Mouse (Mus musculus): ENCODE data around the gene Acp2. TPM values are rescaled to one million over a fixed set of nuclear protein-coding genes. Genes with fewer than 3 reads are reported as not detected.

Gene Acp2
- polyA plus RNA-seq, 1 experiment from 2014 or later, result 38.3 TPM

DNA sequence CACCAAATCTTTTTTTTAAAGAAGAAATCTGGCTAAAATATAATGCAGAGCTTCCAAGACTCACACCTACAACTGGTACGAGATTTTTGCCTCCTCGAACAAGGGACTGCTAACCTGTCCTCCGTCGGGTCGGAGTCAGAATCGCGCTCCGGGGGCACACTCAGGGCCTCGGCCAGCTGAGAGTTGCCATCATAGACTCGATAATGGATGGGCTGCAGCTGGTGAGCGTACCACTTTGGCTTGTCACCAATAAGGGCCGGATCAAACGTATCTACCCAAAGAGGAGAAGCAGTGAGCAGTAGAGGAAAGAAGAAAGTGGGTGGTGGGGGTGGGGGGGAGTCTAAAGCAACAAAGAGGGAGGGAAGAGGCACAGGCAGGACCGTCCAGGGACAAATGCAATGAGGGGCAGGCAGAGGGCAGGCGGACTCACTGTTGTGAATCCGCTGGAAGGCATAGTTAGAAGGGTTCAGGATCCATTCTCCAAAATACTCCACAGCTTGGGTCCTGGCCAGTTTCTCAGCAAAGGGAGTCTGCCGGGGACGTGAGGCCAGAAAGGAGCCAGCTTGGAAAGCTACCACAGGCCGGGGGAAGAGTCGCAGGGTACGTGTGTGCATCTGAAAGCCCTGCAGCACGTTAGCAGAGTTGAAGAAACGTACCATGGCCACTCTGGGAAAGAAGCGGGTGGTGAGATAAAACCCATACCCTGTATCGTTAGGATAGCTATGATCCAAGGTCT, 32.9 kb upstream of the Acp2 start:
- H3K9me3 ChIP-seq (replicated peaks; ENCODE audit: control insufficient read depth, low read length, poor library complexity, severe bottlenecking), result no peaks in the 10 kb centered on the region
- no peak overlapping the region for H3K4me3 ChIP-seq (ENCODE audit: low read depth, low read length)
- H3K4me2 ChIP-seq (ENCODE audit: low read length), result no peak overlapping the region
- H3K4me1 ChIP-seq (ENCODE audit: control insufficient read depth, insufficient read depth, low read length), result no peaks in the 10 kb centered on the region
- no peak overlapping the region for H3K9ac ChIP-seq (ENCODE audit: low read depth, low read length)
- WGBS, result 91% methylated on average over 25 of the region's 25 CpGs
- H3K36me3 ChIP-seq (ENCODE audit: control insufficient read depth, insufficient read depth, low read length), result peaks cover 71% of the 10 kb centered on the region
- no peaks in the 10 kb centered on the region for H3K27me3 ChIP-seq (ENCODE audit: control insufficient read depth, insufficient read depth, low read depth, low read length)
- no peak for ATAC-seq
- no peak overlapping the region for H3K27ac ChIP-seq (ENCODE audit: low read length)

DNA sequence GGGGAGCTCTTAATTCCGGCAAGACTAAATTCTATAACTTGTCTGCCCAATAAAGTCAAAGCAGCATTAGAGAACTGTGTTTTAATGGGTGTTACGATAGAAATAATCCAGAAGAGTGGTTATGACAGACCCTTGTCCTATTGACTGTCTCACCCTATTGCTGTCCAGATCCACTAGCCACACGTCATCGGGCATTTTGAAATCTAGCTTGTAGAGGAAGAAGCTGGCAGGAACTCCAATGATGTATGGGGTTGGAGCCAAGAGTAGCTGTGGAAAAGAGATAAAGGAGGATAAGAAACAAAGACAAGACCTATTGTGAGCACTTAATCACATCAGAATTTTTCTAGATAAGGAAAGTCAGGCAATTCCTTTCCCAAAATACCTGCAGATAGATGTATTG, 27.2 kb upstream of the Acp2 start:
- H3K4me1 ChIP-seq (ENCODE audit: control insufficient read depth, insufficient read depth, low read length), result peaks cover 7% of the 10 kb centered on the region
- no peak overlapping the region for H3K27ac ChIP-seq (ENCODE audit: low read length)
- peaks cover 44% of the 10 kb centered on the region for H3K36me3 ChIP-seq (ENCODE audit: control insufficient read depth, insufficient read depth, low read length)
- 90% methylated on average over 4 of the region's 4 CpGs for WGBS
- ATAC-seq, result no peak
- H3K9ac ChIP-seq (ENCODE audit: low read depth, low read length), result no peak overlapping the region
- H3K9me3 ChIP-seq (replicated peaks; ENCODE audit: control insufficient read depth, low read length, poor library complexity, severe bottlenecking), result no peaks in the 10 kb centered on the region
- H3K27me3 ChIP-seq (ENCODE audit: control insufficient read depth, insufficient read depth, low read depth, low read length), result no peaks in the 10 kb centered on the region
- no peak overlapping the region for H3K4me2 ChIP-seq (ENCODE audit: low read length)
- H3K4me3 ChIP-seq (ENCODE audit: low read depth, low read length), result no peak overlapping the region

DNA sequence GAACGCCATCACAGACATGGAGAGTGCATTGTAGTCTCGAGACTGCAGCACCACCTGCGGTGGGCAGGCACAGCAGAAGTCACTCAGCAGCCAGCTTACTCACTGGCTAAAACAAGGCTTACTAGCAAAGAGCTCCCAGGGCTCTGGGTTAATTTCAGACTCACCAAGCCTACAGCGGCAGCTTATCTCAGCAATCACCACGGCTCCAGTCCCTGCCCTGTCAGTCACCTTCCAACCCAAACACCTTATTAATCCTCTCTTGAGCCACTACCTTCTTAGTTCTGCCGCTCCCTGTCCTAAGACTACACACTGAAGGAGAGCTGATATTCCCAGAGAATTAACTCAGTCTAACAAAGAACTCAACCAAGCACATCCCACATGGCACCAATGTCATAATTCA, 26.5 kb upstream of the Acp2 start:
- Histone ChIP-seq H3K36me3 (ENCODE audit: control insufficient read depth, insufficient read depth, low read length) (peaks cover 41% of the 10 kb centered on the region), H3K27ac (ENCODE audit: low read length) (no peak overlapping the region), H3K4me2 (ENCODE audit: low read length) (no peak overlapping the region), H3K27me3 (ENCODE audit: control insufficient read depth, insufficient read depth, low read depth, low read length) (no peaks in the 10 kb centered on the region), H3K9me3 (replicated peaks; ENCODE audit: control insufficient read depth, low read length, poor library complexity, severe bottlenecking) (no peaks in the 10 kb centered on the region), H3K4me3 (ENCODE audit: low read depth, low read length) (no peak overlapping the region), H3K4me1 (ENCODE audit: control insufficient read depth, insufficient read depth, low read length) (peaks cover 14% of the 10 kb centered on the region), H3K9ac (ENCODE audit: low read depth, low read length) (no peak overlapping the region)
- 77% methylated on average over 6 of the region's 6 CpGs for WGBS
- no peak for ATAC-seq

DNA sequence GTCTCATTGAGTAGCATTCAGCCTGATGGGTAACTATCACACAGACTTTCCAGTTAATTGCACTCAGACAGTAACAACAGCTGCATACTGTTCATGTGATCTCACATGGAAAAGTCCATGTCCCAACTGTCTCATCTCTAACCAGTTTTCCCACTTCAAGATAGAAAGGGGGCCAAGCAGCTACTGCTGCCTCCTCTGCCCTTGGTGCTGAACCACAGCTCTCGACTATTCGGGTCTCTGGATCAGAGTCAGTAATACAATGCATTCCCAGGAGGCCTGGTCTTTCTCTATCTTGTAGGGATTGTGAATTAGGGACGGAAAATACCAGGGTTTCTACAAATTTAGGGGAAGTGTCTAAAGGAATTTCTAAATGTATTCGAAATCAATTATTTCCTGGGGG, 22.9 kb upstream of the Acp2 start:
- H3K36me3 ChIP-seq (ENCODE audit: control insufficient read depth, insufficient read depth, low read length), result peaks cover 17% of the 10 kb centered on the region
- H3K27me3 ChIP-seq (ENCODE audit: control insufficient read depth, insufficient read depth, low read depth, low read length), result no peaks in the 10 kb centered on the region
- no peaks in the 10 kb centered on the region for H3K9me3 ChIP-seq (replicated peaks; ENCODE audit: control insufficient read depth, low read length, poor library complexity, severe bottlenecking)
- no peak overlapping the region for H3K9ac ChIP-seq (ENCODE audit: low read depth, low read length)
- H3K4me3 ChIP-seq (ENCODE audit: low read depth, low read length), result no peak overlapping the region
- H3K4me1 ChIP-seq (ENCODE audit: control insufficient read depth, insufficient read depth, low read length), result peaks cover 25% of the 10 kb centered on the region
- 48% methylated on average over 4 of the region's 4 CpGs for WGBS
- no peak overlapping the region for H3K27ac ChIP-seq (ENCODE audit: low read length)
- no peak overlapping the region for H3K4me2 ChIP-seq (ENCODE audit: low read length)
- no peak for ATAC-seq

DNA sequence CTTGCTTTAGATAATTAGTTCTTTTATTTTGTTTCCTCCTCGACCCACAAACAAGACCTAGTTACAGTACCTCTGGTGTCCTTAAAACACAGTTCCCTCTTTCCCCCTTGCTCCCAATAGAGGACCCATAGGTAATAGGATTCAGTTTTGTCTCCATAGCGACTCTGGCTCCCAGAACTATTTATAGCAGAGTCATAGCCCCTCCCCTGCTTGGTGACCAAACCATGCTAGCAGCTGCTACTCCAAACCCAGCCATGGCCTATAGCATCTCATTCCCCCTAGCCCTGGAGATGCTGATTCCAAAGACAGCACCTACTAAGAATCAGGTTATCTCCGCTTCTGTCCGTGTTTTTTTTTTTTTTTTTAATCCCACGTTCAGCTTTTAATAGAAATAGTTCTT, 22.0 kb upstream of the Acp2 start:
- Histone ChIP-seq H3K36me3 (ENCODE audit: control insufficient read depth, insufficient read depth, low read length) (peaks cover 12% of the 10 kb centered on the region; the same call in 1 of the 2 replicates), H3K4me1 (ENCODE audit: control insufficient read depth, insufficient read depth, low read length) (peaks cover 25% of the 10 kb centered on the region), H3K9ac (ENCODE audit: low read depth, low read length) (peak overlapping the region; percentile 94; the same call in 1 of the 2 replicates), H3K27me3 (ENCODE audit: control insufficient read depth, insufficient read depth, low read depth, low read length) (no peaks in the 10 kb centered on the region), H3K4me2 (ENCODE audit: low read length) (peak overlapping the region; percentile 87; the same call in 1 of the 2 replicates), H3K9me3 (replicated peaks; ENCODE audit: control insufficient read depth, low read length, poor library complexity, severe bottlenecking) (no peaks in the 10 kb centered on the region), H3K4me3 (ENCODE audit: low read depth, low read length) (no peak overlapping the region), H3K27ac (ENCODE audit: low read length) (no peak overlapping the region)
- no peak for ATAC-seq
- 69% methylated on average over 5 of the region's 5 CpGs for WGBS

DNA sequence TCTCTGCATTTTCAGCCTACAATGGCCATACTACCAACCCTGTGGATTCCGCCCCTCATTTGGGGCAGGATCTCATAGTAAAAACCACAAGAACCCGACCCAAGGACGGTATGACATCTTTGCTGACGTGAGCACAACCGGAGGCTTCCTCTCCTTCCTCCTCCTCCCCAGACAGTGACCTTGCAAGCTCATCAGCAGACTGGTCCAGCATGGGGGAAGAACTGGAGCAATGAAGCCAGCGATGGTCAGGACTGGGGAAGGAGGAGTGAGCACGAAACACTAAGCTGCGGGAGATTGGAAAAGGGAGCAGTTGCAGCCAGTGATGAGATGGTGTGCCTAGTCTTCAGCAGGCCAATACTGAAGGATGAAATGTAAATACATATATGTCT, 20.7 kb upstream of the Acp2 start:
- peak overlapping the region; percentile 94 for H3K9ac ChIP-seq (ENCODE audit: low read depth, low read length)
- no peak for ATAC-seq
- no peaks in the 10 kb centered on the region for H3K9me3 ChIP-seq (replicated peaks; ENCODE audit: control insufficient read depth, low read length, poor library complexity, severe bottlenecking)
- WGBS, result 8% methylated on average over 8 of the region's 8 CpGs
- no peaks in the 10 kb centered on the region for H3K27me3 ChIP-seq (ENCODE audit: control insufficient read depth, insufficient read depth, low read depth, low read length)
- peak overlapping the region; percentile 94 for H3K4me3 ChIP-seq (ENCODE audit: low read depth, low read length)
- H3K4me1 ChIP-seq (ENCODE audit: control insufficient read depth, insufficient read depth, low read length), result peaks cover 25% of the 10 kb centered on the region
- peak overlapping the region; percentile 96 for H3K27ac ChIP-seq (ENCODE audit: low read length)
- peak overlapping the region; percentile 87 for H3K4me2 ChIP-seq (ENCODE audit: low read length)
- H3K36me3 ChIP-seq (ENCODE audit: control insufficient read depth, insufficient read depth, low read length), result peaks cover 9% of the 10 kb centered on the region; the same call in 1 of the 2 replicates

DNA sequence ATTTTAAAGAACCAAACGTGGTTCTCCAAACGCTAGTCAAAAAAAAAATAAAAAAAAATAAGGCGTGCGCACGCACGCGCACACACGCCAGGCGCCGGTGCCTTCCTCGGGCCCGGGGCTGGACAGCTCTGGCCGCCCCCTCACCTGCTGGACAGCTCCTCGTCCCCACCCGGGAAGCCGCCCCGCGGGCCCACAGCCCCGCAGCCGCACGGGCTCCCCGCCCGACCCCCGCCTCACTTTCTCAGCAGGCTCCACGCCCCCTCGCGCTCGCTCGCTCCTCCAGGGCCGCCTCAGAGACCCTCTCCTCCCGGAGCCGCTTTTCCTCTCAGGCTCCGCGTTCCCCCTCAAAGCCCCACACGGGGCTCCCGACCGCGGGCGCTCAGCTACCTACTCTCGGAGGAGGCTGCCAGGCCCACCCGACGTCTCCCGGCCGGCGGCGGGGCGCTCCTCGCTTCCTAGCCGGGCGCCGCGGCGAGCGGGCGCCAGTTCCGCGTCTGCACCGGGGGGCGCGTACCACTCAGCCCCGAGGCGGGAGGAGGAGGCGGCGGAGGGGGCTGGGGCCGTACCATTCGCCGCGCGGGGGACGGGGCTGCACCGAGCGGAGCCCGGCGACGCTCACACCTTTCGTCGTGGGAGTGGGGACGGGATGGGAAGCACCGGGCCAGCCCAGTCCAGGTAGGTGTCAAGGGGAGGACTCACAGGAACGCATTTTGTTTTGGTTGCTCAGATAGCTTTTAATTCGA, 20.1 kb upstream of the Acp2 start:
- Histone ChIP-seq H3K4me1 (ENCODE audit: control insufficient read depth, insufficient read depth, low read length) (peaks cover 25% of the 10 kb centered on the region), H3K4me2 (ENCODE audit: low read length) (peak overlapping the region; percentile 87), H3K9me3 (replicated peaks; ENCODE audit: control insufficient read depth, low read length, poor library complexity, severe bottlenecking) (no peaks in the 10 kb centered on the region), H3K27ac (ENCODE audit: low read length) (peak overlapping the region; percentile 96), H3K9ac (ENCODE audit: low read depth, low read length) (peak overlapping the region; percentile 94), H3K27me3 (ENCODE audit: control insufficient read depth, insufficient read depth, low read depth, low read length) (no peaks in the 10 kb centered on the region), H3K4me3 (ENCODE audit: low read depth, low read length) (peak overlapping the region; percentile 94), H3K36me3 (ENCODE audit: control insufficient read depth, insufficient read depth, low read length) (peaks cover 8% of the 10 kb centered on the region; the same call in 1 of the 2 replicates)
- peak; percentile 97 for ATAC-seq
- 1% methylated on average over 70 of the region's 81 CpGs for WGBS

DNA sequence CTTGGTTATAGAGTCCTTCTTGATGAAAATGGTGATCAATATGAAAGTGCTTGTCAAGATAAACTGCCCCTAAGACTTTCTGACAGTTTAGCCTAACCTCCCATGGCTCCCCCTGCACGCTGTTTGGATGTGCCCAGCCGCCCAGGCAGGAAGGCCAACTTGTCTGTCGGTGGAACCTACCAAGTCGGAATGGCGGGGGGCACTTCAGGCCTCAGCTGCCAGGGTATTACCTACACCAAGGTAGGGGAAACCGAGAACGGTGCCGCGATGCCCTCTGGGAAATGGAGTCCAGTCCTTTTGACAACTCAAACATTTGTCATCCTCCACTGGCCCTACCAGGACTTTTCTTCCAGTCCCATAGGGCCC, 19.6 kb upstream of the Acp2 start:
- peak overlapping the region; percentile 96 for H3K27ac ChIP-seq (ENCODE audit: low read length)
- H3K36me3 ChIP-seq (ENCODE audit: control insufficient read depth, insufficient read depth, low read length), result 0 out of 2 replicates have a peak, but pooled peaks cover 3% of the 10 kb centered on the region
- no peaks in the 10 kb centered on the region for H3K9me3 ChIP-seq (replicated peaks; ENCODE audit: control insufficient read depth, low read length, poor library complexity, severe bottlenecking)
- peak overlapping the region; percentile 94 for H3K9ac ChIP-seq (ENCODE audit: low read depth, low read length)
- no peaks in the 10 kb centered on the region for H3K27me3 ChIP-seq (ENCODE audit: control insufficient read depth, insufficient read depth, low read depth, low read length)
- H3K4me1 ChIP-seq (ENCODE audit: control insufficient read depth, insufficient read depth, low read length), result peaks cover 25% of the 10 kb centered on the region
- peak; percentile 98 for ATAC-seq
- WGBS, result 0% methylated on average over 9 of the region's 9 CpGs
- peak overlapping the region; percentile 87 for H3K4me2 ChIP-seq (ENCODE audit: low read length)
- H3K4me3 ChIP-seq (ENCODE audit: low read depth, low read length), result peak overlapping the region; percentile 94
